Comparison of ENCODE assay signal across 8 mouse cellular contexts in genomic region chr7:130327603-130328365, GRCm38 (mm10).
DNase-seq lines count a peak whose midpoint lies in the region; ATAC-seq and TF ChIP-seq lines count a peak whose summit lies in the region.
"Had no signal": no experiment of that assay in that cellular context is flagged by ENCODE, and none has a peak within 500 bp of the region (broad histone marks: within the 10 kb centered on the region; RNA-seq: fewer than 3 reads in every experiment).

No protein-coding gene starts in this region.

- DNase-seq in left cerebral cortex, postnatal 4 days: peak; percentile 27
- no peak for DNase-seq in left cerebral cortex, postnatal 14 days (ENCODE audit: low spot score in 2 of 2)
- peak; percentile 14 for DNase-seq in limb, embryonic 14.5 days (ENCODE audit: low spot score)
- DNase-seq in stomach, postnatal 0 days (ENCODE audit: low spot score): no peak
- DNase-seq in layer of hippocampus, adult 9-11 months: no peak
- DNase-seq in thymus, postnatal 0 days (ENCODE audit: low spot score): no peak

- intact Hi-C loops in left cerebral cortex, postnatal 4 days (cut with DNase I): no loop called here
- intact Hi-C loops in left cerebral cortex, postnatal 14 days (cut with DNase I): no loop called here

- no peak for TF ChIP-seq EP300 in stomach, postnatal 0 days (optimal IDR thresholded peaks at IDR 0.05)

- H3K4me2 ChIP-seq in forebrain, embryonic 13.5 days: peak overlapping the region; percentile 51
- H3K4me2 ChIP-seq in limb, embryonic 14.5 days (replicated peaks; ENCODE audit: low read depth, low read length, severe bottlenecking): peak overlapping the region; percentile 13; the same call in 1 of the 2 replicates
- H3K4me2 ChIP-seq in stomach, postnatal 0 days (replicated peaks; ENCODE audit: low read depth): 0 out of 2 replicates have a peak overlapping the region, but pooled peaks have one; percentile 14

- 4% methylated on average over 15 of the region's 15 CpGs for WGBS in forebrain, embryonic 13.5 days
- 13% methylated on average over 15 of the region's 15 CpGs for WGBS in limb, embryonic 14.5 days
- 23% methylated on average over 15 of the region's 15 CpGs for WGBS in stomach, postnatal 0 days

- H3K27me3 ChIP-seq in forebrain, embryonic 13.5 days: peaks cover 26% of the 10 kb centered on the region
- H3K27me3 ChIP-seq in limb, embryonic 14.5 days (ENCODE audit: control insufficient read depth, insufficient read depth, low read length): no peaks in the 10 kb centered on the region
- H3K27me3 ChIP-seq in stomach, postnatal 0 days (ENCODE audit: control insufficient read depth, insufficient read depth, low read length): no peaks in the 10 kb centered on the region

- ATAC-seq in forebrain, embryonic 13.5 days: no peak
- ATAC-seq in limb, embryonic 14.5 days (ENCODE audit: low FRiP score, low read depth): peak; percentile 38; the same call in 1 of the 2 replicates
- ATAC-seq in stomach, postnatal 0 days (ENCODE audit: low FRiP score, low TSS enrichment): no peak

- no peak overlapping the region for H3K4me3 ChIP-seq in forebrain, embryonic 13.5 days
- H3K4me3 ChIP-seq in limb, embryonic 14.5 days (replicated peaks; ENCODE audit: low read length): no peak overlapping the region
- H3K4me3 ChIP-seq in stomach, postnatal 0 days (ENCODE audit: low read depth, low read length): no peak overlapping the region
- H3K4me3 ChIP-seq: megakaryocyte, embryonic 14.5 days had no signal

- no peak for TF ChIP-seq POLR2A in limb, embryonic 14.5 days (IDR thresholded peaks at IDR 0.05; ENCODE audit: borderline replicate concordance, extremely low read depth, insufficient read depth, insufficient read length)

- peak overlapping the region; percentile 46 for H3K9ac ChIP-seq in forebrain, embryonic 13.5 days
- H3K9ac ChIP-seq in limb, embryonic 14.5 days (ENCODE audit: low read depth, low read length, severe bottlenecking): no peak overlapping the region
- no peak overlapping the region for H3K9ac ChIP-seq in stomach, postnatal 0 days (ENCODE audit: low read length)

- no peak overlapping the region for H3K27ac ChIP-seq in forebrain, embryonic 13.5 days
- no peak overlapping the region for H3K27ac ChIP-seq in limb, embryonic 14.5 days (replicated peaks; ENCODE audit: low read depth, low read length)
- no peak overlapping the region for H3K27ac ChIP-seq in stomach, postnatal 0 days (replicated peaks)

- no peaks in the 10 kb centered on the region for H3K36me3 ChIP-seq in forebrain, embryonic 13.5 days (ENCODE audit: poor library complexity, severe bottlenecking)
- no peaks in the 10 kb centered on the region for H3K36me3 ChIP-seq in limb, embryonic 14.5 days (ENCODE audit: control insufficient read depth, insufficient read depth, low read length)
- H3K36me3 ChIP-seq in stomach, postnatal 0 days (ENCODE audit: control insufficient read depth, insufficient read depth, low read length): no peaks in the 10 kb centered on the region

- H3K9me3 ChIP-seq in forebrain, embryonic 13.5 days (replicated peaks): no peaks in the 10 kb centered on the region
- no peaks in the 10 kb centered on the region for H3K9me3 ChIP-seq in limb, embryonic 14.5 days (ENCODE audit: control insufficient read depth, low read length)
- no peaks in the 10 kb centered on the region for H3K9me3 ChIP-seq in stomach, postnatal 0 days (ENCODE audit: control insufficient read depth, low read length)

- H3K4me1 ChIP-seq in forebrain, embryonic 13.5 days: peaks cover 25% of the 10 kb centered on the region
- H3K4me1 ChIP-seq in limb, embryonic 14.5 days (ENCODE audit: control insufficient read depth, insufficient read depth, low read length): peaks cover 33% of the 10 kb centered on the region
- H3K4me1 ChIP-seq in stomach, postnatal 0 days (replicated peaks; ENCODE audit: control insufficient read depth, insufficient read depth): no peaks in the 10 kb centered on the region
- H3K4me1 ChIP-seq: megakaryocyte, embryonic 14.5 days had no signal

- TF ChIP-seq CTCF in stomach, postnatal 0 days (IDR thresholded peaks at IDR 0.05; ENCODE audit: low read depth): no peak

Comparison
In these comparisons a context has a peak if more than half of its experiments do, and no peak if none do; other contexts are left out.
1. DNase-seq: peak in left cerebral cortex, postnatal 4 days (single experiment) and limb, embryonic 14.5 days (single experiment); none in left cerebral cortex, postnatal 14 days (0 of 2), stomach, postnatal 0 days (single experiment), layer of hippocampus, adult 9-11 months (single experiment) and thymus, postnatal 0 days (single experiment).
2. Peak in every context shown above with its lines, with median percentiles within 50 percentile points of each other: H3K4me2 ChIP-seq.